Mouse (Mus musculus) neural tube, embryonic 10.5 days (tissue): ENCODE measurements around the gene Muc13.

Source experiments
- DNase-seq: peaks from one replicate; pipeline ENCODE4 v3.0.0-alpha.2; 2017; ENCODE audit warnings: low spot score; ENCODE audit errors: extremely low spot score

Gene Muc13

DNA sequence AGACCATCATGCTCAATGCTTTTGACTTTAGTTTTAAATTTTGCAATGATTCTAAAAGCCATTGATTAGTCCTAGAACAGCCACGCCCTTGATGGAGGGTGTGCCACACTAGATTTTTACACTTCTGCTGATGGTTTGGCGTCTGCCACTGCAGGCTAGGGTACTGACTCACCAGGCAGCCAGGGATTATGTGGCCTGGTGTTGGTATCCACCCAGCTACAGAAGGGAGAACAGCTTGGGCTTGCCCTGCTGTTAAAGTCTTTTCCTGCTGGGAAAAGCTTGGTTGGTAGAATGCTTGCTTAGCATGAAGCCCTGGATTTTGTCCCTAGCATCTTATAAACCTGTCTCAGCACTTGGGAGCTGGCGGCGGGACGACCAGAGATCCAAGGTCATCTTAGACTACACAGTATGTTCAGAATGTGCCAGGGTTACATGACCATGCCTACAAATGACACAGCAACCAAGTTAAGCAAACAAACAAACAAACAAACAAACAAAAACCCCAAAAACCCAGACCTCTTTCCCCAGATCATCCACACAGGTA is 69.4 kb downstream of the Muc13 start:
- DNase-seq, result no peak
